Mouse (Mus musculus) kidney, embryonic 16.5 days (tissue): ENCODE results near the gene Kcnc4. TPM values are rescaled to one million over a fixed set of nuclear protein-coding genes. Genes with fewer than 3 reads are reported as not detected.

Experiments used
- ATAC-seq: fragments of 200-750 bp; cut with Nextera tagmentation; 2 replicates; pipeline ENCODE4 v1.8.0; 2017; ENCODE audit warnings: moderate TSS enrichment; ENCODE audit not compliant: low FRiP score, low TSS enrichment
- H3K27ac ChIP-seq: fragments of 300-500 bp; sonication (generic); 2 replicates; pipeline ENCODE4 v1.5.1; 2014; ENCODE audit warnings: low read length
- H3K27me3 ChIP-seq: fragments of 300-500 bp; sonication (generic); 2 replicates; pipeline ENCODE4 v1.6.1; 2014; ENCODE audit warnings: low read length, control low read depth, mixed read lengths; ENCODE audit not compliant: insufficient read depth
- H3K36me3 ChIP-seq: fragments of 300-500 bp; sonication (generic); 2 replicates; pipeline ENCODE4 v1.6.1; 2014; ENCODE audit warnings: low read length, control low read depth, mixed read lengths; ENCODE audit not compliant: insufficient read depth
- H3K4me1 ChIP-seq: fragments of 300-500 bp; sonication (generic); 2 replicates; pipeline ENCODE4 v1.6.1; 2014; ENCODE audit warnings: low read length, control low read depth, mixed read lengths; ENCODE audit not compliant: insufficient read depth
- H3K4me2 ChIP-seq: fragments of 300-500 bp; sonication (generic); replicated peaks from 2 replicates; pipeline ENCODE4 v1.6.1; 2014; ENCODE audit warnings: low read depth, low read length
- H3K4me3 ChIP-seq: fragments of 300-500 bp; sonication (generic); 2 replicates; pipeline ENCODE4 v1.5.1; 2014; ENCODE audit warnings: mild to moderate bottlenecking, low read length
- H3K9ac ChIP-seq: fragments of 300-500 bp; sonication (generic); replicated peaks from 2 replicates; pipeline ENCODE4 v1.6.1; 2014; ENCODE audit warnings: low read length
- H3K9me3 ChIP-seq: fragments of 300-500 bp; sonication (generic); 2 replicates; pipeline ENCODE4 v1.6.1; 2016; ENCODE audit warnings: low read length, control low read depth
- WGBS: fragments of 180-500 bp; shearing (Covaris S2); extraction: QIAGEN DNeasy Blood & Tissue Kit; methylation state at CpG from one replicate; pipeline ENCODE4 v1.1.7; 2014; 5-methylcytosine and 5-hydroxymethylcytosine counted together
- polyA plus RNA-seq: library from polyadenylated mRNA; unstranded; fragments of >200 nt; fragmentation: Nextera tagmentation; extraction: Ambion mirVana; gene quantifications from 2 replicates; pipeline ENCODE4 v1.2.1, GENCODE M21; 2015

The Kcnc4 gene
- polyA plus RNA-seq, 1 experiment from 2014 or later = 0.24 TPM

GRCm38 (mm10) chr3:107496086-107496850 is 36.9 kb upstream of the Kcnc4 start:
- H3K27me3 ChIP-seq = 0 out of 2 replicates have a peak, but pooled peaks cover 3% of the 10 kb centered on the region
- no peak overlapping the region for H3K4me3 ChIP-seq
- H3K27ac ChIP-seq = no peak overlapping the region
- H3K9me3 ChIP-seq = peaks cover 15% of the 10 kb centered on the region
- ATAC-seq = no peak
- H3K4me1 ChIP-seq = 0 out of 2 replicates have a peak, but pooled peaks cover 2% of the 10 kb centered on the region
- H3K4me2 ChIP-seq = no peak overlapping the region
- H3K9ac ChIP-seq = no peak overlapping the region
- 49% methylated on average over 13 of the region's 13 CpGs for WGBS
- H3K36me3 ChIP-seq = peaks cover 13% of the 10 kb centered on the region

- Histone ChIP-seq H3K27me3 (0 out of 2 replicates have a peak, but pooled peaks cover 3% of the 10 kb centered on the region), H3K9me3 (peaks cover 12% of the 10 kb centered on the region), H3K4me3 (no peak overlapping the region), H3K36me3 (peaks cover 13% of the 10 kb centered on the region), H3K27ac (no peak overlapping the region), H3K4me1 (0 out of 2 replicates have a peak, but pooled peaks cover 2% of the 10 kb centered on the region), H3K9ac (no peak overlapping the region), H3K4me2 (no peak overlapping the region)
- 89% methylated on average over 6 of the region's 6 CpGs for WGBS
- no peak for ATAC-seq
Measured at GRCm38 (mm10) chr3:107495524-107495923, 36.2 kb upstream of the Kcnc4 start.

GRCm38 (mm10) chr3:107491459-107491858 is 32.1 kb upstream of the Kcnc4 start:
- Histone ChIP-seq H3K4me3 (no peak overlapping the region), H3K36me3 (no peaks in the 10 kb centered on the region), H3K4me2 (no peak overlapping the region), H3K27ac (no peak overlapping the region), H3K27me3 (no peaks in the 10 kb centered on the region), H3K9me3 (no peaks in the 10 kb centered on the region), H3K9ac (no peak overlapping the region), H3K4me1 (0 out of 2 replicates have a peak, but pooled peaks cover 2% of the 10 kb centered on the region)
- peak; percentile 67; the same call in 1 of the 2 replicates for ATAC-seq
- 39% methylated on average over 6 of the region's 6 CpGs for WGBS

- no peak overlapping the region for H3K9ac ChIP-seq
- whole genome bisulfite sequencing = 45% methylated on average over 4 of the region's 4 CpGs
- H3K4me1 ChIP-seq = no peaks in the 10 kb centered on the region
- H3K4me3 ChIP-seq = no peak overlapping the region
- H3K27ac ChIP-seq = no peak overlapping the region
- no peaks in the 10 kb centered on the region for H3K9me3 ChIP-seq
- no peaks in the 10 kb centered on the region for H3K27me3 ChIP-seq
- H3K36me3 ChIP-seq = no peaks in the 10 kb centered on the region
- ATAC-seq = peak; percentile 47; the same call in 1 of the 2 replicates
- H3K4me2 ChIP-seq = no peak overlapping the region
Measured at GRCm38 (mm10) chr3:107488637-107489036, 29.3 kb upstream of the Kcnc4 start.

GRCm38 (mm10) chr3:107483290-107483689 is 23.9 kb upstream of the Kcnc4 start:
- Histone ChIP-seq H3K9ac (no peak overlapping the region), H3K27ac (no peak overlapping the region), H3K36me3 (no peaks in the 10 kb centered on the region), H3K4me2 (no peak overlapping the region), H3K27me3 (no peaks in the 10 kb centered on the region), H3K4me1 (no peaks in the 10 kb centered on the region), H3K4me3 (no peak overlapping the region), H3K9me3 (no peaks in the 10 kb centered on the region)
- WGBS = 45% methylated on average over 11 of the region's 11 CpGs
- no peak for ATAC-seq

GRCm38 (mm10) chr3:107480660-107481059 is 21.3 kb upstream of the Kcnc4 start:
- H3K9ac ChIP-seq = no peak overlapping the region
- H3K27me3 ChIP-seq = 0 out of 2 replicates have a peak, but pooled peaks cover 3% of the 10 kb centered on the region
- H3K4me3 ChIP-seq = no peak overlapping the region
- no peaks in the 10 kb centered on the region for H3K36me3 ChIP-seq
- H3K4me1 ChIP-seq = no peaks in the 10 kb centered on the region
- no peaks in the 10 kb centered on the region for H3K9me3 ChIP-seq
- 53% methylated on average over 3 of the region's 3 CpGs for WGBS
- no peak overlapping the region for H3K27ac ChIP-seq
- no peak for ATAC-seq
- no peak overlapping the region for H3K4me2 ChIP-seq

- WGBS = 14% methylated on average over 6 of the region's 6 CpGs
Measured at GRCm38 (mm10) chr3:107472198-107472597, 12.8 kb upstream of the Kcnc4 start.

GRCm38 (mm10) chr3:107469059-107469458 is 9.7 kb upstream of the Kcnc4 start:
- Histone ChIP-seq H3K27ac (no peak overlapping the region), H3K9me3 (no peaks in the 10 kb centered on the region), H3K36me3 (no peaks in the 10 kb centered on the region), H3K4me3 (no peak overlapping the region), H3K4me1 (peaks cover 3% of the 10 kb centered on the region; the same call in 1 of the 2 replicates), H3K9ac (no peak overlapping the region), H3K27me3 (peaks cover 28% of the 10 kb centered on the region), H3K4me2 (no peak overlapping the region)
- 70% methylated on average over 4 of the region's 4 CpGs for WGBS
- ATAC-seq = no peak

More at GRCm38 (mm10) chr3:107472198-107472597, 12.8 kb upstream of the Kcnc4 start:
- ATAC-seq = peak; percentile 76
- H3K27ac ChIP-seq = no peak overlapping the region
- H3K4me3 ChIP-seq = no peak overlapping the region
- H3K27me3 ChIP-seq = peaks cover 3% of the 10 kb centered on the region; the same call in 1 of the 2 replicates
- H3K4me1 ChIP-seq = peaks cover 3% of the 10 kb centered on the region; the same call in 1 of the 2 replicates
- no peaks in the 10 kb centered on the region for H3K36me3 ChIP-seq
- H3K9ac ChIP-seq = no peak overlapping the region
- no peaks in the 10 kb centered on the region for H3K9me3 ChIP-seq
- no peak overlapping the region for H3K4me2 ChIP-seq

GRCm38 (mm10) chr3:107468106-107468505 is 8.8 kb upstream of the Kcnc4 start:
- H3K27ac ChIP-seq = no peak overlapping the region
- 86% methylated on average over 11 of the region's 11 CpGs for WGBS
- ATAC-seq = no peak
- H3K9me3 ChIP-seq = no peaks in the 10 kb centered on the region
- no peaks in the 10 kb centered on the region for H3K36me3 ChIP-seq
- H3K27me3 ChIP-seq = peaks cover 37% of the 10 kb centered on the region
- no peak overlapping the region for H3K9ac ChIP-seq
- H3K4me2 ChIP-seq = no peak overlapping the region
- H3K4me3 ChIP-seq = no peak overlapping the region
- H3K4me1 ChIP-seq = peaks cover 3% of the 10 kb centered on the region; the same call in 1 of the 2 replicates

- Histone ChIP-seq H3K27me3 (peaks cover 51% of the 10 kb centered on the region), H3K9me3 (no peaks in the 10 kb centered on the region), H3K36me3 (no peaks in the 10 kb centered on the region), H3K27ac (no peak overlapping the region), H3K9ac (no peak overlapping the region), H3K4me1 (no peaks in the 10 kb centered on the region), H3K4me3 (no peak overlapping the region), H3K4me2 (no peak overlapping the region)
- 4% methylated on average over 6 of the region's 6 CpGs for WGBS
- peak; percentile 25; the same call in 1 of the 2 replicates for ATAC-seq
Measured at GRCm38 (mm10) chr3:107466577-107466976, 7.2 kb upstream of the Kcnc4 start.
